Mouse (Mus musculus) forebrain, embryonic 13.5 days (tissue): ENCODE data around the gene Mrto4. TPM values are rescaled to one million over a fixed set of nuclear protein-coding genes. Genes with fewer than 3 reads are reported as not detected.
A peak's percentile ranks its signal among the peaks of the same experiment; 100 is the strongest.

Experiments used
- ATAC-seq: fragments of 200-750 bp; cut with Nextera tagmentation; 2 replicates; pipeline ENCODE4 v1.8.0; 2017
- H3K27ac ChIP-seq: fragments of 300-500 bp; sonication (generic); 2 replicates; pipeline ENCODE4 v1.5.1; 2015; ENCODE audit warnings: inconsistent platforms, mild to moderate bottlenecking, moderate library complexity
- H3K27me3 ChIP-seq: fragments of 300-500 bp; sonication (generic); 2 replicates; pipeline ENCODE4 v1.6.1; 2015; ENCODE audit warnings: mild to moderate bottlenecking, inconsistent platforms
- H3K36me3 ChIP-seq: fragments of 300-500 bp; sonication (generic); 2 replicates; pipeline ENCODE4 v1.6.1; 2015; ENCODE audit warnings: mild to moderate bottlenecking, inconsistent platforms; ENCODE audit not compliant: poor library complexity, severe bottlenecking
- H3K4me1 ChIP-seq: fragments of 300-500 bp; sonication (generic); 2 replicates; pipeline ENCODE4 v1.6.1; 2015; ENCODE audit warnings: inconsistent platforms
- H3K4me2 ChIP-seq: fragments of 300-500 bp; sonication (generic); 2 replicates; pipeline ENCODE4 v1.6.1; 2015; ENCODE audit warnings: inconsistent platforms, mild to moderate bottlenecking, moderate library complexity
- H3K4me3 ChIP-seq: fragments of 300-500 bp; sonication (generic); 2 replicates; pipeline ENCODE4 v1.5.1; 2015; ENCODE audit warnings: mild to moderate bottlenecking, inconsistent platforms
- H3K9ac ChIP-seq: fragments of 300-500 bp; sonication (generic); 2 replicates; pipeline ENCODE4 v1.6.1; 2015; ENCODE audit warnings: mild to moderate bottlenecking, inconsistent platforms
- H3K9me3 ChIP-seq: fragments of 300-500 bp; sonication (generic); replicated peaks from 2 replicates; pipeline ENCODE4 v1.6.1; 2016; ENCODE audit warnings: inconsistent platforms
- WGBS: fragments of 180-500 bp; shearing (Covaris S2); methylation state at CpG from one replicate; pipeline ENCODE4 v1.1.7; 2015; 5-methylcytosine and 5-hydroxymethylcytosine counted together
- polyA plus RNA-seq: library from polyadenylated mRNA; unstranded; fragments of >200 nt; fragmentation: Nextera tagmentation; extraction: Ambion mirVana; gene quantifications from 2 replicates; pipeline ENCODE4 v1.2.1, GENCODE M21; 2015

The Mrto4 gene
- polyA plus RNA-seq, 1 experiment from 2014 or later, result 119 TPM

DNA sequence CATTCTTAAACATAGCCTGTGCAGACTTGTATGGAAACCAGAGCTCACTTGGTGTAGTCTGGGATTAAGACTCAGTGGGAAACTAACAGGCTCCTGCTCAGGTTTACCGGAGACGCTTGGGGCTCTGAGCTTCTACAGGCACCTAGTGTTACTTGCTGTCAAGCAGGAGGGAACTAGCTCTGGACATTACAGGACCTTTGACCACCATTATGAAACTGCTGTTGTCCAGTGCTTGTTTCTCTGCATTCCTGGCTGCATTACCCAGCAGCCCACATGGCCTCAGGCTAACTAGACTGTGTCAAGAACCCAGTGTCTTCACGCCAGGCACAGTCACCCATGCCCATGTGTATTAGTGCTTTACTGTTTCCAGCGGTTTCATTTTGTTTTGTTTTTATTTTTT is 20.8 kb upstream of the Mrto4 start:
- 93% methylated on average over 4 of the region's 4 CpGs for WGBS
- Histone ChIP-seq H3K36me3 (peaks cover 96% of the 10 kb centered on the region), H3K4me2 (no peak overlapping the region), H3K9me3 (no peaks in the 10 kb centered on the region), H3K9ac (no peak overlapping the region), H3K27ac (no peak overlapping the region), H3K27me3 (no peaks in the 10 kb centered on the region), H3K4me3 (no peak overlapping the region), H3K4me1 (no peaks in the 10 kb centered on the region)
- no peak for ATAC-seq

DNA sequence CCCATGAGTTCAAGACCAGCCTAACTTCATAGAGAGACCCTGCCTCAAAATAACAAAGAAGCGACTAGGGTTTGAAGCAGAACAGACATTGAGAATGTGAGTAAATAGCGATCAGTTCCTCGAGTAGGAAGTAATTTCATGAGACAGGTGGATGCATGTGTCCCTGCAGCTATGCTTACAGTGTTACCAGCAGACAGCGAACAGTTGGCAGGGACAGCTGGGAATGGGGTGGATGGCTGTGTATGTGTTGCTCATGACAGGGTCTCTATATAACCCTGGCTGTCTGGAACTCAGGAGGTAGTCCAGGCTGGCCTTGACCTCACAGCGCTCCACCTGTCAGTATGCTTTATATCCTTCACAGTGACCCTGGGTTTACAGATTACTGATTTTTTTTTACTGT is 15.7 kb upstream of the Mrto4 start:
- Histone ChIP-seq H3K4me1 (no peaks in the 10 kb centered on the region), H3K9ac (no peak overlapping the region), H3K27me3 (no peaks in the 10 kb centered on the region), H3K9me3 (no peaks in the 10 kb centered on the region), H3K4me3 (no peak overlapping the region), H3K36me3 (peaks cover 98% of the 10 kb centered on the region), H3K27ac (no peak overlapping the region), H3K4me2 (no peak overlapping the region)
- ATAC-seq, result no peak
- 94% methylated on average over 5 of the region's 5 CpGs for WGBS

DNA sequence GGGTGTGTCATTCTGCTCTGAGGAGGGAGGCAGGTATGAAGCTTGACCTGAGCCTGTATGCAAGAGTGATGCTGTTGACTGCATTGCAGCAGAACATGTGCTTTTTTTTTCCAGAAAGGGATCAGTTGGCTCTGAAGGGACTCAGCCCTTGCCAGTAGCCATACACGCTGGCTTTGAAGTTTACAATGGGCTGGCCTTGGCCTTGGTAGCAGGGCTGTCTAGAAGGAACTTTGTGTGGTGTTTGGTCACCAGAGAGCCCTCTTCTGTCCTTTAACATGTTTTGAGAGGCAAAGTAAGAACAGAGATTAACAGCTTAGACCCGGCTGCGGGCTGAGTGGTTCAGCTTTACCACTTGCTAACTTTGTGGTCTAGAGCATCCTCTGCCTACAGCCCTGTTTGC is 15.0 kb upstream of the Mrto4 start:
- no peaks in the 10 kb centered on the region for H3K9me3 ChIP-seq
- H3K27ac ChIP-seq, result no peak overlapping the region
- WGBS, result 97% methylated on average over 3 of the region's 3 CpGs
- H3K4me1 ChIP-seq, result no peaks in the 10 kb centered on the region
- H3K27me3 ChIP-seq, result no peaks in the 10 kb centered on the region
- no peak overlapping the region for H3K9ac ChIP-seq
- ATAC-seq, result no peak
- H3K4me3 ChIP-seq, result no peak overlapping the region
- peaks cover 98% of the 10 kb centered on the region for H3K36me3 ChIP-seq
- no peak overlapping the region for H3K4me2 ChIP-seq

DNA sequence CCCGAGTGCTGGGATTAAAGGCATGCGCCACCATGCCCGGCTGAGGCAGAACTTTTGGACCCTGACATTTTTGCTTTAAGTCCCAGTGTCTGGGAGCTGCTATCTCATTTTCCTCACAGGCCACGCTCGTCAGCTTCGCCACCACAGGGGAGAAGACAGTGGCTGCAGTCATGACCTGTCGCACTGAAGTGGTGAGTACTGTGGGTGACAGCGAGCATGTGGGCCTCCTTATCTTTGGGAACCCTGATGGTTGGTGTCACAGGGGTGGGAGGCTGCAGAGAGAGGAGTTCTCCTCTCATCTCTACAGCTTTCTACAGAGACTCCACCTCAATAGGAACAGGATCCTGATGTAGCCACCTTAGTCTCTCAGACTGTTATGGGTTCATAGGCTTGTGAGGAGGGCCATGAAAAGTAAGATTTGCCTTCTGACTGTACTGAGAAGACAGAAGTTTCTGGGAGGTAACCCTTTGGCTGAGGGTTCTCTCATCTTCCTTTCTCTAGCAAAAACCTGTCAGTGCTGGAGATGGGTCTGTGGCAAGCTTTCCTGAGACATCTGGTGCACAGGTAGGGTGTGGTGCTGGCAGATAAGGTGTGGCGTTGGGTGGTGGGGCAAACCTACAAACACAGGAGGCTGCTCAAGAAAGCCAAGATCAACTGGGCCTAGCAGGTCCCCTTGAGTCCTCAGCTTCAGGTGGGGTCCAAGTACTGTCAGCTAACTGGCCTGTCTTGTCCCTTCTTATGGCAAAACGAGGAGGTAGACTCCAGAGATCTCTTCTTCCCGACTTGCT is 8.6 kb upstream of the Mrto4 start:
- no peak for ATAC-seq
- Histone ChIP-seq H3K4me3 (no peak overlapping the region), H3K4me1 (no peaks in the 10 kb centered on the region), H3K9me3 (no peaks in the 10 kb centered on the region), H3K27me3 (no peaks in the 10 kb centered on the region), H3K9ac (no peak overlapping the region), H3K4me2 (no peak overlapping the region), H3K36me3 (peaks cover 98% of the 10 kb centered on the region), H3K27ac (no peak overlapping the region)
- 94% methylated on average over 11 of the region's 11 CpGs for WGBS

DNA sequence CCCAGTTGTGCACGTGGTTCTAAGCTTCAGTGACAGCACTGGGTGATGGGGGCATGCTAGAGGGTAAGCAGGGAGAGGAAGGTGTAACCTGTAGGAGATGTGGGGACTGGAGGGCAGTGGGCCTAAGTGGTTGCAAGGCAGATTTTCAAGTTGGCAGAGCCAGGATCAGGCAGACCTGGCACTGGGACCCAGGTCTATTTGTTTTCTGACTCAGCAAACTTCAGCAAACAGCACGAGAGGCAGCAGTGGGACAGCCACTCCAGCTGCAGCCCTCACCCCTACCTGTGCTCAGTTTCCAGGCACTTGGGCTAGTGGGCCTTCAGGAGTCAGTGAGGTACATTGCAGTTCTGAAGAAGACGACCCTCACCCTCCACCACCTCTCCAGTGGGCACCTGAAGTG is 4.8 kb upstream of the Mrto4 start:
- Histone ChIP-seq H3K9me3 (no peaks in the 10 kb centered on the region), H3K27me3 (no peaks in the 10 kb centered on the region), H3K4me1 (peaks cover 5% of the 10 kb centered on the region), H3K9ac (no peak overlapping the region), H3K4me2 (no peak overlapping the region), H3K27ac (no peak overlapping the region), H3K4me3 (no peak overlapping the region), H3K36me3 (peaks cover 74% of the 10 kb centered on the region)
- no peak for ATAC-seq
- 95% methylated on average over 3 of the region's 3 CpGs for WGBS

DNA sequence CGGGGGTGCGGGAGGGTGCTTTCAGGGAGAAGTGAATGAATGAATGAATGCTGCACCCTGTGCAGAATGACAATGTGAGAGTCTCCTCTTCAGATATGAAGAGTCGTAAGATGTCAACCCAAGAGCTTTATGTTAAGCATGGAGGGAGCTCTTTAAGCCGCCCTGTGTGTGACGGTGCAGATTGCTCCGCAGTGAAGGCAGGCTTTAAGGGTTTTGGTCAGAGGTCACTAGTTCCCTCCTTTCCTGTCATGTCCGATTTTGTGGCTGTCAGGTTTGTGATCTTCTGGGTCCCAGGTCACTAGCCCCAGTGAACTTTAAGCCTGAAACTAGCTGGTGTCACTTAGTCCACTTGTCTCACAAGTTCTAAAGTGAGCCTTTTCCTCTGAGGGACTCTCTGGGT is 456 bp upstream of the Mrto4 start:
- Histone ChIP-seq H3K9ac (peak overlapping the region; percentile 91), H3K4me2 (peak overlapping the region; percentile 97), H3K4me1 (peaks cover 20% of the 10 kb centered on the region), H3K36me3 (peaks cover 50% of the 10 kb centered on the region), H3K27ac (peak overlapping the region; percentile 95; the same call in 1 of the 2 replicates), H3K9me3 (no peaks in the 10 kb centered on the region), H3K27me3 (no peaks in the 10 kb centered on the region), H3K4me3 (peak overlapping the region; percentile 84)
- ATAC-seq, result peak; percentile 23; the same call in 1 of the 2 replicates
- WGBS, result 1% methylated on average over 7 of the region's 7 CpGs

DNA sequence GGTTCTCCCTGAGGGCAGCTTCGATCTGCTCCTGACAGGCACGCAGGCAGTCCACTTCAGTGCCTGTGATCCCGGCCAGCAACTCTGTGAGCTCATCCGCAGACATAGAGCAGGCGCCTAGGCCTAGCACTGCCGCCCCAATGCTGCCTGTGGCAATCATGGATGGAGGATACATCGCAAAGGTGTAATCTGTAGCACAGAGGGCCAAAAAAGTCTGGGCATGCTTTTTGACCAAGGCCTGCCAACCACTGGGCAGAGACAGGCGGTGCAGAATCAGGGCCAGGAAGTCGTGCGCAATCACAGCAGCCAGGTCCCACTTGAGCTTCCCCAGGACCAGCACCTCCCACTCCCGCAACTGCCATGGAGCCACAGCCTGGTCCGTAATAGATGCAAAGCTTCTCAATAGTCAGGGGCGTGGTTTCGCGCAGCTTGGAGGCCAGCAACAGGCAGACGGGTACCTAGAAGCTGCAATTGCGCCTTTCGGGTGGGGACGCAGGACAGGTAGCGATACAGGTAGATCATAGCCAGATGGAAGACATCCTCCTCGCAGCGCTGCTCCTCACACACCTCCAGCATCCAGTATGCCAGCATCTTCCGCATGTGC is 6.9 kb downstream of the Mrto4 start:
- H3K4me1 ChIP-seq, result peaks cover 3% of the 10 kb centered on the region
- H3K27ac ChIP-seq, result no peak overlapping the region
- no peak overlapping the region for H3K4me2 ChIP-seq
- no peaks in the 10 kb centered on the region for H3K27me3 ChIP-seq
- no peak overlapping the region for H3K9ac ChIP-seq
- 70% methylated on average over 23 of the region's 23 CpGs for WGBS
- H3K36me3 ChIP-seq, result peaks cover 49% of the 10 kb centered on the region
- H3K9me3 ChIP-seq, result no peaks in the 10 kb centered on the region
- no peak for ATAC-seq
- no peak overlapping the region for H3K4me3 ChIP-seq

DNA sequence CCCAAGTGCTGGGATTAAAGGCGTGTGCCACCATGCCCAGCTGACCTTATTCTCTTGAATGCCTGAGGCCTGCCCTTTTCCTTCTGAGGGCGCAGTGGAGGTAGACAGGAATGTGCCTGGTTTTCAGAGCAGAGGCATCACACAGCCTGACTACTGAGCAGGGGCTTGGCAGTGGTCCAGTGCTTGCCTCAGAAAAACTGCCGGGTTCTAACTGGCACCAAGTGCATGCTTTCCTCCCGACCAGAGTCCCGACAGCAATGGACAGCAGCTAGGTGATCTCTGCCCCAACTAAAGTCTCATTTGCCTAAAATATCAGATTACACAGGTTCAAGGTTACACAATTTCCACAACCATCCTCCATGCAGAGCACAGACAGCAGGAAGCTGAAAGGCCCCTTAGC is 8.7 kb downstream of the Mrto4 start:
- WGBS, result 64% methylated on average over 5 of the region's 5 CpGs
- no peak overlapping the region for H3K9ac ChIP-seq
- no peak for ATAC-seq

DNA sequence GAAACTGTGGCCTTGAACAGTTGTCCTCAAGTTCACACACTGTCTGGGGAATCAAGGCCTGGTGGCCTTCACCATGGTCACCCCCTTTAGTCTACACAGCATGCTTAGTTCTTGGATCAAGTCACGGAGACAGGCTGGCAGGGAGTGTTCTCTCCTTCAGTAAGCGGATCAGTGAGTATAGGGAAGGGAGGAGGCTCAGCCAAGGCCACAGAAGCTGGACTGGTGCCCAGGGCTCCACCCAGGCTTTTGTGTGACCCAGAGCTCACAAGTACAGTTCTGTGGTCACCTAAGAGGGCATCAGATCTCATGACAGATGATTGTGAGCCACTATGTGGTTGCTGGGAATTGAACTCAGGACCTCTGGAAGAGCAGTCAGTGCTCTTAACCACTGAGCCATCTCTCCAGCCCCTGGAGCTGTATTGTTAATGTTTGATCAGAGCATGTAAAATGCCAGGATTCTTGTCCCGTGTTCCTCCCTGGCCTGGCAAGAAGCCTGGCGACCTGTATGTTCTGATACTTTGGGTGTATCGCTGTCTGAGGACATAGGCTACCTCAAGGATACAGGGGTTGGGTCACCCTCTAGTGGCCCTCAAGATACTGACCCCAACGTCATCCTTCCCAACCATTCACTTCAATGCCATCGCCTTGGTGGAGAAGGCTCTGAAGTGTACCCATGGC is 10.7 kb downstream of the Mrto4 start:
- H3K27me3 ChIP-seq, result peaks cover 17% of the 10 kb centered on the region
- H3K36me3 ChIP-seq, result peaks cover 18% of the 10 kb centered on the region
- no peak overlapping the region for H3K27ac ChIP-seq
- no peak overlapping the region for H3K4me3 ChIP-seq
- WGBS, result 75% methylated on average over 7 of the region's 7 CpGs
- no peak overlapping the region for H3K4me2 ChIP-seq
- no peak overlapping the region for H3K9ac ChIP-seq
- no peaks in the 10 kb centered on the region for H3K9me3 ChIP-seq
- H3K4me1 ChIP-seq, result no peaks in the 10 kb centered on the region; the same call in 1 of the 2 replicates
- no peak for ATAC-seq

More for the DNA sequence above, 8.7 kb downstream of the Mrto4 start:
- Histone ChIP-seq H3K27ac (no peak overlapping the region), H3K27me3 (no peaks in the 10 kb centered on the region), H3K36me3 (peaks cover 39% of the 10 kb centered on the region), H3K4me1 (no peaks in the 10 kb centered on the region), H3K4me3 (no peak overlapping the region), H3K4me2 (no peak overlapping the region), H3K9me3 (no peaks in the 10 kb centered on the region)

DNA sequence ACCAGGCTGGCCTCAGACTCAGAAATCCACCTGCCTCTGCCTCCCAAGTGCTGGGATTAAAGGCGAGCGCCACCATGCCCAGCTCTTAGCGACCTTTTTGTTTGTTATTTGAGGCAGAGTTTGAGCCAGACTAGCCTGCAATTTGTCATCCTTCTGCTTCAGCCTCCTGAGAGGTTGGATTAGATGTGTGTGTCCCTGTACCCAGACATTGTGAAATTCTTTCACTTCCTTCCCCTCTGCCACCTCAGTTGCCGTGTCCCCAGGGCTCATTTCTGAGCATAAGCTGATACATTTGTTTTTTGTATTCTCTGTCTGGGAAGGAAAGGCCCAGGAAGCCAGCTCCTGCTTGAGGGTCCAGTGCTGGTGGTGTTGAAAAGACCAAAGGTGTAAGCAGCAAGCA is 11.5 kb downstream of the Mrto4 start:
- H3K27ac ChIP-seq, result no peak overlapping the region
- ATAC-seq, result no peak
- no peaks in the 10 kb centered on the region for H3K9me3 ChIP-seq
- no peaks in the 10 kb centered on the region; the same call in 1 of the 2 replicates for H3K4me1 ChIP-seq
- no peak overlapping the region for H3K4me3 ChIP-seq
- peaks cover 10% of the 10 kb centered on the region for H3K36me3 ChIP-seq
- H3K4me2 ChIP-seq, result no peak overlapping the region
- no peak overlapping the region for H3K9ac ChIP-seq
- 86% methylated on average over 4 of the region's 4 CpGs for WGBS
- H3K27me3 ChIP-seq, result peaks cover 18% of the 10 kb centered on the region

DNA sequence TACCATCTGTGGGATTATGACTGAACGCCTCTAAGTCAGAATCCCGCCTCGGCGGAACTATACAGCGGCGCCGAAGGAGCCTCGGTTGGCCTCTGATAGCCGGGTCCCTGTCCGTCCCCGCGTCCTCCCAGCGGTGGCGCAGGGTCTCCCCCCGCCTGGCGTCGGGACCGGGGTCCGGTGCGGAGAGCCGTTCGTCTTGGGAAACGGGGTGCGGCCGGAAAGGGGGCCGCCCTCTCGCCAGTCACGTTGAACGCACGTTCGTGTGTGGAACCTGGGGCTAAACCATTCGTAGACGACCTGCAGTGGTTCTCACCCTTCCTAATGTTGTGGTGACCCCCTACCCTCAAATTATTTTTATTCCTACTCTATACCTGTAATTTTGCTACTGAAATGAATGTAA is 14.2 kb downstream of the Mrto4 start:
- ATAC-seq, result no peak
- Histone ChIP-seq H3K4me2 (no peak overlapping the region), H3K4me1 (no peaks in the 10 kb centered on the region; the same call in 1 of the 2 replicates), H3K4me3 (no peak overlapping the region), H3K27ac (no peak overlapping the region), H3K36me3 (no peaks in the 10 kb centered on the region), H3K9me3 (no peaks in the 10 kb centered on the region), H3K27me3 (peaks cover 18% of the 10 kb centered on the region), H3K9ac (no peak overlapping the region)
- 65% methylated on average over 33 of the region's 33 CpGs for WGBS

DNA sequence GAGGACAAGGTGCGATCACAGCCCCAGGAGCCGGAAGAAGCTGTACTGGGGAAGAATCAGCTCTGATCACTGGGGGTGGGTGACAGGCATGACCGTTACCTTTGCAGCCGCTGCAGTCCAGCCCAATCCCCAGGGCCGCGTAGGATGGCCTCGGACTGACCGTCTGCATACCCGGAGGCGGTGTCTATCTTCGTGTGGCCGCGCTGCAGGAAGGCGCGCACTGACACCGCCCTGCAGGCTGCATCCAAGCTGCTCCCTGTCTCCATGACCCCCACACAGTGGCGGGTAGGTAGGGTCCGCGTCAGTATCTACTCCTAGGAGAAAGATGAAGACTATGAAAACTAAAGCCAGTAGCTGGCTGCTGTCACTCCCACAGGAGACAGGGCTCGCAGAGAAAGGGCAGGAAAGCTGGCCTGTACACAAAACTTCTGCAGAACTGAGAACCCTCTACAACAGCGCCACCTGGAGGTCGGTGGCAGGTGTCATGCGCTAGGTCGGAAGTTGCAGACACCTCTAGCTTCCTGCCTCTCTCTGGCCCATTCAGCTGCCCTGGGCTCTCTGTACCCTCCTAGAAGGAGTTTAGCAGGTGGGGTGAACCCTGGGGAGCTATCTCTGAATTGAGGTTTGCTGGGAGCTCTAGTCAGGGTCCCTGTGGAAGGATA is 15.4 kb downstream of the Mrto4 start:
- peaks cover 21% of the 10 kb centered on the region for H3K27me3 ChIP-seq
- peak overlapping the region; percentile 23; the same call in 1 of the 2 replicates for H3K4me2 ChIP-seq
- H3K9ac ChIP-seq, result no peak overlapping the region
- no peak for ATAC-seq
- H3K4me3 ChIP-seq, result no peak overlapping the region
- H3K27ac ChIP-seq, result no peak overlapping the region
- WGBS, result 39% methylated on average over 24 of the region's 24 CpGs
- no peaks in the 10 kb centered on the region for H3K9me3 ChIP-seq
- no peaks in the 10 kb centered on the region for H3K36me3 ChIP-seq
- no peaks in the 10 kb centered on the region; the same call in 1 of the 2 replicates for H3K4me1 ChIP-seq
